Mouse (Mus musculus) forebrain, embryonic 12.5 days (tissue): Measurements from ENCODE around the gene Ift81. TPM values are rescaled to one million over a fixed set of nuclear protein-coding genes. Genes with fewer than 3 reads are reported as not detected.

Experiments
- ATAC-seq: fragments of 200-750 bp; cut with Nextera tagmentation; 2 replicates; pipeline ENCODE4 v1.8.0; 2017; ENCODE audit warnings: moderate TSS enrichment; ENCODE audit not compliant: low FRiP score
- H3K27ac ChIP-seq: fragments of 300-500 bp; sonication (generic); 2 replicates; pipeline ENCODE4 v1.5.1; 2016; ENCODE audit warnings: mild to moderate bottlenecking
- H3K27me3 ChIP-seq: fragments of 300-500 bp; sonication (generic); 2 replicates; pipeline ENCODE4 v1.6.1; 2016; ENCODE audit warnings: mild to moderate bottlenecking
- H3K36me3 ChIP-seq: fragments of 300-500 bp; sonication (generic); replicated peaks from 2 replicates; pipeline ENCODE4 v1.6.1; 2016; ENCODE audit warnings: mild to moderate bottlenecking
- H3K4me1 ChIP-seq: fragments of 300-500 bp; sonication (generic); 2 replicates; pipeline ENCODE4 v1.6.1; 2016
- H3K4me2 ChIP-seq: fragments of 300-500 bp; sonication (generic); 2 replicates; pipeline ENCODE4 v1.6.1; 2016; ENCODE audit warnings: mild to moderate bottlenecking, moderate library complexity
- H3K4me3 ChIP-seq: fragments of 300-500 bp; sonication (generic); replicated peaks from 2 replicates; pipeline ENCODE4 v1.5.1; 2016; ENCODE audit warnings: mild to moderate bottlenecking
- H3K9ac ChIP-seq: fragments of 300-500 bp; sonication (generic); 2 replicates; pipeline ENCODE4 v1.6.1; 2016; ENCODE audit warnings: mild to moderate bottlenecking
- H3K9me3 ChIP-seq: fragments of 300-500 bp; sonication (generic); 2 replicates; pipeline ENCODE4 v1.6.1; 2016
- WGBS: fragments of 180-500 bp; shearing (Covaris S2); methylation state at CpG from one replicate; pipeline ENCODE4 v1.1.7; 2016; 5-methylcytosine and 5-hydroxymethylcytosine counted together
- polyA plus RNA-seq: library from polyadenylated mRNA; unstranded; fragments of >200 nt; fragmentation: Nextera tagmentation; extraction: Ambion mirVana; gene quantifications from 2 replicates; pipeline ENCODE4 v1.2.1, GENCODE M21; 2016

The Ift81 gene
- polyA plus RNA-seq, 1 experiment from 2014 or later, result 54.7 TPM

DNA sequence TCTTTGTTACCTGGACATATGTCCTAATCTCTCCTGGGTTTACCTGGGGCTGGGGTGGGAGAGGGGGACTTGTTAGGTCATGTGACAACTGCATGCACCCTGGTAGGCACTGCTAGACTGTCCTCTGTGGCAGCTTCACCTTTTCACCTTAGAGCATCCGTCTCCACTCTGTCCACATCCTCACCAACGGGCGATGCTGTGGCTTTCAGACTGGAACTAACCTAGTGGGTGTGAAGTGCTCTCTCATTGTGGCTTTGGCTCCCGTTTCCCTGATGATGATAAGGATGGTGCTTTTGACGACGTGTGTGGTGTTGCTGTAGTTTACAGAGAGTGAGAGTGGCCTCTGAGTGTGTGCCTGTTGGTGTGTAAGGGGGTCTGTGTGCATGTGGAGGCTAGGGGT is 31.0 kb upstream of the Ift81 start:
- WGBS, result 91% methylated on average over 6 of the region's 6 CpGs
- Histone ChIP-seq H3K9ac (no peak overlapping the region), H3K9me3 (no peaks in the 10 kb centered on the region), H3K27me3 (peaks cover 12% of the 10 kb centered on the region; the same call in 1 of the 2 replicates), H3K4me2 (no peak overlapping the region), H3K27ac (no peak overlapping the region), H3K4me1 (0 out of 2 replicates have a peak, but pooled peaks cover 6% of the 10 kb centered on the region), H3K4me3 (no peak overlapping the region), H3K36me3 (no peaks in the 10 kb centered on the region)
- ATAC-seq, result no peak

DNA sequence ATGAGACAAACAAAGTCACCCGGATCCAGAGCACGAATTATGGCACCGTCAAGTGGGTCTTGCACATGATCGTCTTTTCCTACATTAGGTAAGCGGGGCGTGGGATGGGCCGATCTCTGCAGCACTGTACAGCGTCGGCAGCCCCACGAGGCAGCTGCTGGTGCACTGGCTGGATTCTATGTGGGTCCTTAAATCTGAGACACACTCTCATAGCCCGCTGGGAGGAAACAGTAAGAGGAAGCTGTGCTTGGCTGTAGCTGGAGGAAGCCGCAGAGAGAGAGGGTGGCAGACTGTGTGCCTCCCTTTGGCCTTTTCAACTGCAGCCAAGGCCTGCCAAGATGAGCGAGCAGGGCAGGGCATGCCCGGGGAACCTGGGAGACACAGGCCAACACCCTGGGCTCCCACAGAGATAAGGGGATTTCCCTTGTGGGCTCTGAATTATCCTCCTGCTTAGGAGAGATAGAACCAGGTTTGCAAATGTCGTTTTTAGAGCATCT is 29.8 kb upstream of the Ift81 start:
- Histone ChIP-seq H3K4me3 (no peak overlapping the region), H3K27me3 (0 out of 2 replicates have a peak, but pooled peaks cover 4% of the 10 kb centered on the region), H3K9ac (no peak overlapping the region), H3K9me3 (no peaks in the 10 kb centered on the region), H3K27ac (no peak overlapping the region), H3K4me1 (0 out of 2 replicates have a peak, but pooled peaks cover 6% of the 10 kb centered on the region), H3K36me3 (no peaks in the 10 kb centered on the region), H3K4me2 (no peak overlapping the region)
- WGBS, result 80% methylated on average over 15 of the region's 15 CpGs
- no peak for ATAC-seq

DNA sequence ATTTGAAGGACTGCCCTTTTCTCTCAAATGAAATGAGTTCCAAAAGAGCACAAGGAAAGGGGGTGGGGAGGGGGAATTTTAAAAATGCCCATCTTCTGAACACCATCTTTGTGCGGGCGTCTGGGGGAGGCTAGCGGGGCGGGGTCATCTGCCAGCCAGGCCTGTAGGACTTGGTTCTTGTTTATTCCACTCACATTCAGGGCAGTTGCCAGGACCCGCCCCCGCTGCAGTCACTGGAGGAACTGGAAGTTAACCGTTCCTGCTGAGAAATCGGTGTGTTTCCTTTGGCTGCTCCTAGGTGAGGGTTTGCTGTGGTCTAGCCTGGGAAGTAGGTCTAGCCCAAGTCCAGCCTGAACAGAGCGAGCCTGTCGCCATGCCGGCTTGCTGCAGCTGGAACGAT is 29.4 kb upstream of the Ift81 start, which contains the start of gene P2rx7:
P2rx7 (plus strand) TSS at position 211 of the 400 bp plus-strand sequence.
- H3K27ac ChIP-seq, result no peak within 1 kb of the TSS
- H3K9ac ChIP-seq, result no peak within 1 kb of the TSS
- H3K4me1 ChIP-seq, result 0 out of 2 replicates have a peak, but pooled peaks cover 6% of the 10 kb centered on the region
- no peak for ATAC-seq
- no peak within 1 kb of the TSS for H3K4me2 ChIP-seq
- no peaks in the 10 kb centered on the region for H3K36me3 ChIP-seq
- 0 out of 2 replicates have a peak, but pooled peaks cover under 1% of the 10 kb centered on the region for H3K27me3 ChIP-seq
- no peak within 1 kb of the TSS for H3K4me3 ChIP-seq
- 74% methylated on average over 12 of the region's 12 CpGs for WGBS
- no peaks in the 10 kb centered on the region for H3K9me3 ChIP-seq

DNA sequence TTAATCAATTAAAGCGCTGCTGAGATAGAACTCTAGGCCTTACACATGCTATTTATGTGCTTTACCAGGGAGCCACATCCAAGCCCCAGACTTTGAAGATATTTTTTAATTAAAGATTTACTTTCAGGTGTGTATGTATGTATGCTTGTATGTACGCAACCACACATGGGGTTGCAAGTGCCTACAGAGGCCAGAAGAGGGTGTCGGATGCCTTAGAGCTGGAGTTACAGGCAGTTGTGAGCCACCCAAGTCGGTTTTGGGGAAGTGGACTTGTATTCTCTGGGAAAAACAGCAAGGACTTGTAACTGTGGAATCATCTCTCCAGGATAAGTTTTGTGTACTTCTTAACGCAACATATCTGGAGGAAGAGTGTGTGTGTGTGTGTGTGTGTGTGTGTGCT is 25.7 kb upstream of the Ift81 start:
- no peak overlapping the region for H3K27ac ChIP-seq

DNA sequence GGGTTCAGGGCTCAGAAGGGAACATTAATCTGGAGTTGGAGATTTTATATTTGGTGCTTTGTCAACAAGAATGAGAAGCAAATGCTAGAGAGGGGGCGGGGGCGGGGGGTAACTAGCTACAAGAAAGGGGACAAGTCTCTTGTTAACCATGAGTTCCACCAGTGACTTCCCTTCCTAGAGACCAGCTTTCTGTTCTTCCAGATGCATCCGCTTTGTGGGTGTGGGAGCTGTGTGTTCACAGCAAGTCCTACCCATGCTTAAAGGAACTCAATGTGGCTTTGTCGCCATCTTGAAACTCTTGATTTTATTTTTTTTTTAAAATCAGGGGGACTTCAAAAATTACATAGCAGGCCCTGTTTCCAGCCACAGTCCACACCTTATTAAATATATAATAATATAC is 25.2 kb upstream of the Ift81 start:
- Histone ChIP-seq H3K9me3 (no peaks in the 10 kb centered on the region), H3K4me3 (no peak overlapping the region), H3K27ac (no peak overlapping the region), H3K27me3 (no peaks in the 10 kb centered on the region), H3K36me3 (no peaks in the 10 kb centered on the region), H3K4me1 (0 out of 2 replicates have a peak, but pooled peaks cover 6% of the 10 kb centered on the region), H3K4me2 (no peak overlapping the region), H3K9ac (no peak overlapping the region)
- WGBS, result 93% methylated on average over 4 of the region's 4 CpGs
- no peak for ATAC-seq

More for the DNA sequence above, 25.7 kb upstream of the Ift81 start:
- Histone ChIP-seq H3K4me1 (0 out of 2 replicates have a peak, but pooled peaks cover 6% of the 10 kb centered on the region), H3K4me2 (no peak overlapping the region), H3K9ac (no peak overlapping the region), H3K36me3 (no peaks in the 10 kb centered on the region), H3K27me3 (no peaks in the 10 kb centered on the region), H3K9me3 (no peaks in the 10 kb centered on the region), H3K4me3 (no peak overlapping the region)
- ATAC-seq, result no peak
- 86% methylated on average over 5 of the region's 5 CpGs for WGBS

DNA sequence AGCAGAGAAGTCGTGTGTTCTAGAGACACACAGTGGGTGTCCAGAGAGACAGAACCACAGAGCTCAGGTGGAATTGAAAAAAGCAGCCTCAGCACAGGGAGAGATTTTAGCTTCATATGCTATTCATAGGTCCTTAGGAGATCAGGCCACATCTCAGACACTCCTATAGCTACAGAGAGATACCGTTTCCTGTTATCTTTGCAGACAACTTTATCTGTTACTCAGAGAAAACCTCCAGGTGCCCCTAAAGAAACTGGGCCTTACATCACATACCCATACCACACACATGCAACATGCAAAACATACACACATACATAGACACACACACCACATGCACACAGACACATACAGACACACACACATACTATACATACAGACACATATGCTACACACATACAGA is 24.0 kb upstream of the Ift81 start:
- Histone ChIP-seq H3K9ac (no peak overlapping the region), H3K4me2 (no peak overlapping the region), H3K27me3 (no peaks in the 10 kb centered on the region), H3K36me3 (no peaks in the 10 kb centered on the region), H3K27ac (no peak overlapping the region), H3K4me3 (no peak overlapping the region), H3K9me3 (no peaks in the 10 kb centered on the region), H3K4me1 (no peaks in the 10 kb centered on the region)
- WGBS, result 89% methylated on average over 2 of the region's 2 CpGs
- ATAC-seq, result no peak

DNA sequence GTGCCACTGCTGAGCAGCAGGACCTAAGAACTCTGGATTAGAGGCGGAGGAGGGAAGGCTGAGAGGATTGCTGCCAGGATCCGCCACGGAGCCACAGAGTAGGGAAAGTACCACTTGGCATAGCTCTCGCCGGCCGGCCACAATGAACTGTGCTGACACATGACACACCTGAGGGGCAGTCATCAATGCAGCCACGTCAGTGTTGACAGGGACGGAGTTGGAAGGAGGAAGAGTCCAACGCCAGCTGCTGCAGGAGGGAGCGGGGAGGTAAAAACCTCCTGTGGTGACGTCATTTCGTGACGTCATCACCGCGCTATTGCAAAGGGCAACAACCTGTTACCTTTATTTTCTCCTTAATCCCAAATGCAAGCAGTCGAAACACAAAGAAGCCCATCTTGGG is 22.6 kb upstream of the Ift81 start:
- Histone ChIP-seq H3K9ac (no peak overlapping the region), H3K27ac (no peak overlapping the region), H3K4me3 (peak overlapping the region; percentile 21; the same call in 1 of the 2 replicates), H3K4me1 (no peaks in the 10 kb centered on the region), H3K9me3 (no peaks in the 10 kb centered on the region), H3K27me3 (no peaks in the 10 kb centered on the region), H3K36me3 (no peaks in the 10 kb centered on the region), H3K4me2 (peak overlapping the region; percentile 41)
- WGBS, result 37% methylated on average over 16 of the region's 16 CpGs
- no peak for ATAC-seq

DNA sequence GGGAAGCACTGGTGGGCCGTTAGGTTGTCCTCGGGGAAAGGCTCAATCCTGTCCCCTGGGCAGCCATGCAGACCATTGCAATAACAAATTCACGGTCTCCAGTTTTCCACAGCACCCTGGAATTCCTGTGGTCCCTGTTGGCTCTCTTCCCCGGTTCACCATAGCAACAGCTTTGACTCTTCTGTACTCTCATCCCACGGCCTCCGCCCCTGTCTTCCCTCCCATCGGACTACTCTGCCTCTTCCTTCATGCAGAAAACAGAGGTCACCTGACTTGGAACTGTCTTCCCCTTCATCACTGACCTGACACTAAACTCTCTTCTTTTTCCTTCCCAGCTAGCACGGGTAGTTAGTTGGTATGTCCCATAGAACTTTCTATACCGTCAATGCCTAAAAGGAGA is 22.0 kb upstream of the Ift81 start:
- ATAC-seq, result no peak
- H3K4me2 ChIP-seq, result no peak overlapping the region
- no peak overlapping the region for H3K4me3 ChIP-seq
- WGBS, result 85% methylated on average over 9 of the region's 9 CpGs
- H3K4me1 ChIP-seq, result no peaks in the 10 kb centered on the region
- no peaks in the 10 kb centered on the region for H3K9me3 ChIP-seq
- no peaks in the 10 kb centered on the region for H3K27me3 ChIP-seq
- H3K9ac ChIP-seq, result no peak overlapping the region
- H3K27ac ChIP-seq, result no peak overlapping the region
- H3K36me3 ChIP-seq, result no peaks in the 10 kb centered on the region

DNA sequence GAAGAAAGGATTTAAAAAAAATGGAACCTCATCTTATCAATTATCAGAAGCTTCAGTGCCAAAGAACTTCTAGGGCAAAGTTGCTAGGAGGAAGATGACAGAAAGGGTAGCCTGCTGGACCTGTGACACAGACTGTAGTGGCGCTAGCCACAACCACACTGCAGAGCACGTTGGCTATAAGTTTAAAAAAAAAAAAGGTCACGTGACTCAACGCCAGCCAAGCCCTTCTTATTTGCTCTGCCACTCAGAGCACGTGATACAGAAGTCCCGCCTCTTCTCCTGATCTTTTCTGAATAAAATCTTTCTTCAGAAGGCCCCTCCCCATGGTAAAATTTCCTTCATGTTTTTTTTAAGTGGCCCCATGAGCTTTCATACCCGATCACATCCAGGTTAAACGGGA is 20.9 kb upstream of the Ift81 start:
- no peak overlapping the region for H3K27ac ChIP-seq
- no peaks in the 10 kb centered on the region for H3K4me1 ChIP-seq
- no peak overlapping the region for H3K4me3 ChIP-seq
- H3K36me3 ChIP-seq, result no peaks in the 10 kb centered on the region
- H3K9ac ChIP-seq, result no peak overlapping the region
- H3K27me3 ChIP-seq, result no peaks in the 10 kb centered on the region
- WGBS, result 79% methylated on average over 8 of the region's 8 CpGs
- no peaks in the 10 kb centered on the region for H3K9me3 ChIP-seq
- no peak for ATAC-seq
- no peak overlapping the region for H3K4me2 ChIP-seq

DNA sequence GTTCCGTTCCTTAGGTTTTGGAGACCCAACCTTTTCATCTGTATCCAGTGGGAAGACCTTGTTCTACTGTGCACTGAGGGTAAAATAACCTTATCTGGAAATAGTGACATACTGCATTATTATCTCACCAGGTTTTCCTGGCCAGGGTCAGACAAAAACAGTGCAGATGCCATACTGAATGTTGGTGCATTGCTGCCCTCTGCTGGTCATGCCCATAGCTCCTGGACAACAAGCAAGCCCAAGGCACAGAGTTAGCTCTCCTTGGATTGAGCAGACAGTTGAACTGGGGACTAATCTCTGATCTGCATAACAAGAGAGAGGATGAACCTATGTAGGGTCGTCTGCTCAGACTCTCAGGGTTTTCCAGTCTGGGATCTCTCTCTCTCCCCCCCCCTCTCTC is 12.9 kb upstream of the Ift81 start:
- Histone ChIP-seq H3K9ac (no peak overlapping the region), H3K4me3 (no peak overlapping the region), H3K9me3 (no peaks in the 10 kb centered on the region), H3K27ac (no peak overlapping the region), H3K36me3 (no peaks in the 10 kb centered on the region), H3K4me1 (no peaks in the 10 kb centered on the region), H3K27me3 (no peaks in the 10 kb centered on the region), H3K4me2 (no peak overlapping the region)
- ATAC-seq, result peak; percentile 63; the same call in 1 of the 2 replicates
- 39% methylated on average over 2 of the region's 2 CpGs for WGBS

DNA sequence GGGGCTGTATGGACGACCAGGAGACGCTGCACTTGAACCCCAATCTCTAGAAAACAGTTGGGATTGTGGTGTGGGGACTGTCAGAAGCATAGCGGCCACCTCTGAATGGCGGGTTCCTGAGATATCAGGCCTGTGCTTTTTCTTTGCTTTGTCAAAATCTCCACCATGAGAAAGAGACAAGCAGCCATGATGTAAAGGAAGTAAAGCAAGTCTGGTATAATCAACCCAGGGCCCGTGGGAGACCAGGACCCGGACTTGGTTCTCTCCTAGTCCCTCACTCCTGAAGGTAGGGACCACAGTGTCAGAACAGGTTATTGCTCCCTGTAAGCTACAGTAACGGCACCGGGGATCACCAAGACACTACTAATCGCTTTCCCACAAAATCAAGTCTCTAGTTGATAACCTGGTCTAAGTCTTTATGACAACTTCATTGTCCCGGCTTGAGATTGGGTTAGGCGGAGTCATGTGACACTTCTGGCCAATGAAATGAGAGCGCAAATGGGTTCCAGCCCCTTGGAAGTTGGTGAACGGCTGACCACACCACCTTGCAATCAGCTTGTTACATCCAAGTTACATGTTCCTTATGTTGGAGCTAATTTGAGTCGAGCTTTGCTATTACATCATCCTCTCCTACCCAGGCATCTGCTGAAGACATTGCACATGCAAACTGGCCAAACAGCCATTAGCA is 11.4 kb upstream of the Ift81 start:
- no peak overlapping the region for H3K4me3 ChIP-seq
- no peaks in the 10 kb centered on the region for H3K27me3 ChIP-seq
- H3K4me1 ChIP-seq, result no peaks in the 10 kb centered on the region; the same call in 1 of the 2 replicates
- no peaks in the 10 kb centered on the region for H3K36me3 ChIP-seq
- H3K4me2 ChIP-seq, result no peak overlapping the region
- WGBS, result 89% methylated on average over 14 of the region's 14 CpGs
- H3K27ac ChIP-seq, result no peak overlapping the region
- no peaks in the 10 kb centered on the region for H3K9me3 ChIP-seq
- ATAC-seq, result no peak
- no peak overlapping the region for H3K9ac ChIP-seq

DNA sequence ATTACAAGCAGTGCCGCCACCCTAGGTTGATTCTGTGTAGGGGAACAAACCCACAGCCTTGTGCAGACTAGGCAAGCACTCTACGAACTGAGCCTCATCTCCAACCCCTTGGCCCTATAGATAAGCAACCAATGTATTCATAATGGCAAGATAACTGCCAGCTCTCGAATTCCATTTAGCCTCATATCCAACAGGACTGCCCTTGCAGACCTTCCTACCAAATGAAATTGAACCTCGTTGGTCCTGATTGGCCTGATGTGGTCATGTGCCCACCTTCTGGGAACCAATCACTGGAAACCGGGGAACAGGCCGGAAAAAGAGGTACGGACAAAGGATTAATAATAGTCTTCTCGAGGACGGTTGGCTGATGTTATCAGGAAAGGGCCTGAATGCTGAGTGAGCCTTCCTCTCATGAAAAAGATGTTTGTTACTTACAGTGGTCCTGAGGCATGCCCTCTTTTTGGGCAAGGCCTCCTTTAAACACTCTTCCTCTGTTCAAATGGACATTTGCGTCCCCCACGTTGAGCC is 10.7 kb upstream of the Ift81 start:
- no peak overlapping the region for H3K27ac ChIP-seq

DNA sequence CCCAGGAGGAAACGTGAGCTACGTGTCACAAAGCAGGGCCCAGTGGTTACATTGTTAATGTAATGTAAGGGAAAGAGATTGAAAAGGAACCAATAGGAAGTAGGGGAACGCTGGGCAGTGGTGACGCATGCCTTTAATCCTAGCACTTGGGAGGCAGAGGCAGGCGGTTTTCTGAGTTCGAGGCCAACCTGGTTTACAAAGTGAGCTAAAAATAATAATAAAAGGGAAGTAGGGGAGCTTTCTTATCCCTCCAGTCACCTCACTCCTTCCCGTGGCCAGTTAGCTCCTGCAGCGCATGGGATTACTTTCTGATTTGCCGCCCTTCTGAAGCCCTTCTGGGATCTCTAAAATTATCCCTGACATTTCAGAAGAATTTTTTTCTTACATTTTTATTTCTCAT is 9.5 kb upstream of the Ift81 start:
- Histone ChIP-seq H3K9me3 (no peaks in the 10 kb centered on the region), H3K36me3 (no peaks in the 10 kb centered on the region), H3K4me2 (no peak overlapping the region), H3K27me3 (no peaks in the 10 kb centered on the region), H3K9ac (no peak overlapping the region), H3K4me3 (no peak overlapping the region), H3K4me1 (no peaks in the 10 kb centered on the region; the same call in 1 of the 2 replicates), H3K27ac (no peak overlapping the region)
- no peak for ATAC-seq
- 85% methylated on average over 9 of the region's 9 CpGs for WGBS

More for the DNA sequence above, 10.7 kb upstream of the Ift81 start:
- no peaks in the 10 kb centered on the region for H3K27me3 ChIP-seq
- 91% methylated on average over 11 of the region's 11 CpGs for WGBS
- no peak overlapping the region for H3K4me2 ChIP-seq
- H3K4me3 ChIP-seq, result no peak overlapping the region
- H3K9ac ChIP-seq, result no peak overlapping the region
- no peaks in the 10 kb centered on the region for H3K36me3 ChIP-seq
- H3K9me3 ChIP-seq, result no peaks in the 10 kb centered on the region
- no peaks in the 10 kb centered on the region; the same call in 1 of the 2 replicates for H3K4me1 ChIP-seq
- no peak for ATAC-seq
